Mouse (Mus musculus): ENCODE measurements around the gene Gm8050.
"Not testable (repeated sequence)": the region's sequence is repeated elsewhere in the genome, so short reads cannot be mapped to it uniquely, and the experiment has no call there.

Gene Gm8050

GRCm38 (mm10) chr14:6720151-6720550 is at the start of gene Gm8050:
Gm8050 (minus strand) TSS chr14:6720251.
- DNase-seq: not testable (repeated sequence)

- not testable (repeated sequence) for DNase-seq
These were observed 37.1 kb upstream of the Gm8050 start for GRCm38 (mm10) chr14:6757231-6757536.

GRCm38 (mm10) chr14:6756384-6757230 is 36.6 kb upstream of the Gm8050 start:
- DNase-seq: not testable (repeated sequence)

- DNase-seq: not testable (repeated sequence)
These were observed 22.2 kb upstream of the Gm8050 start, which contains the start of gene Gm3636 for GRCm38 (mm10) chr14:6742232-6742631. Gm3636 (minus strand) TSS chr14:6742332.

- not testable (repeated sequence) for DNase-seq
These were observed 36.0 kb downstream of the Gm8050 start, which contains the start of gene Gm10251 for GRCm38 (mm10) chr14:6684070-6684469. Gm10251 (minus strand) TSS chr14:6684170.

Measured in kidney, adult 8-10 months (tissue).